Mouse (Mus musculus) liver, embryonic 14.5 days (tissue): Measurements from ENCODE around the gene Ston1.

Experiments
- CTCF ChIP-seq: IDR thresholded peaks from 2 replicates; pipeline ENCODE4 v1.5.1; 2016; ENCODE audit warnings: antibody characterized with exemption, low read depth, control low read depth
- EP300 ChIP-seq: IDR thresholded peaks from 2 replicates; pipeline ENCODE4 v1.6.1; 2016; ENCODE audit warnings: antibody characterized with exemption, low read depth

- TF ChIP-seq CTCF (no peak), EP300 (no peak)
Observed at GRCm38 (mm10) chr17:88653375-88653769, 55.9 kb downstream of the Ston1 start.
